Mouse (Mus musculus) urinary bladder, postnatal 14 days (tissue): ENCODE measurements around the gene Pkm.

ENCODE experiments used
- DNase-seq: peaks from one replicate; pipeline ENCODE4 v3.0.0; 2021; ENCODE audit warnings: low spot score

Pkm gene

DNA sequence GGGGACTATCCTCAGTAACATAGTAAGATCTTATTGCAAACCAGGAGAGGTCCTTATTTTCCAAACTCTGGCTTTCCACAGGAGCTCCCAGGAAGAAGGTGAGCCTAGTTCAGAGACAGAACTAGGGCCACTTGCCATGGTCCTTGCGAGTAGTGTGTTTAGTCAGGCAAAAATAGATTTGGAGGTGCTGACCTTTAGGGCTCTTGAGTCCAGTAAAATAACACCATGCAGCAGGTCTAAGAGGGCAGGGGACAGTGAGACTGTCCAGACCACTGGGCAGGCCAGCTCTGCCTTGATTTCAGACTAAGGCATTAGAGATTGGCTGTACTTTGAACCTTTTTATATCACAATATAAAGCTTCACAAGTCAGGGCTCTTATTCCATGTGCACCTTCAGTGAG is 10.6 kb downstream of the Pkm start:
- DNase-seq: no peak

DNA sequence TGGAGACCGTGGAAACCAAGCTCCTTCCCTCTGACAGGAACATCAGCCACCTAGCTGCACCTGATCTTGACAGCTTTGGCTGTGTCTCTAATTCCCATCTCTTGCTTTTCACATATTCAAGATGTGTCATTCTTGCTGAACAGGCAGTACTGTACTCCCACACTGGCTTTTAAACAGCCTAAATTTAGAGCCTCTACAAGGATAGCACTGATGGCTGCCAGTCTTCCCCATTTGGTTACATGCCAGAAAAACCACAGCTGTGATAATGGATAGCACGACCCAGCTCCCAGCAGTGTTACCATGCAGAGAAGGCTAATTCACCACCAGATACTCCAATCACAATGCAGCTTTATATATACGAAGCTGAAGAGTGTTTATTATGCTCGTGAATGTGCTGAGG is 11.1 kb downstream of the Pkm start:
- no peak for DNase-seq

DNA sequence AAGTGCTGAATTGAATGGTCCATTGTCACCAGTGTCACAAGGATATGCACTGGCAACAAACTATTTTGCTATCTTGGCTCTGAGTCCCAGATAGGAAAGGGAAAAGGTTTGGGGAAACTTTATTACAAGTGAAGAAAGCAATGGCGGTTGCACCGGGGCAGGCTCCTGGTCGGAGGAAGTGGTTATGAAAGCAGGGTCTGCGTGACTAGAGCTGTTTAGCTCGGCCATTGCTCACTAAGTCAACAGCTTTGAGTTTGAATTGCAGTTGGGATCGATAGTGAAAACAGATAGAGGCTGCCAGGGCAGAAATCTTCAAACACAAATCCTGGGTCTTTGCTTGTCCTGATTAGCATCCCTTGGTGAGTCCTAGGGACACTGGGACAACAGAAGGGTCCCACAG is 11.7 kb downstream of the Pkm start:
- DNase-seq: peak; percentile 31

DNA sequence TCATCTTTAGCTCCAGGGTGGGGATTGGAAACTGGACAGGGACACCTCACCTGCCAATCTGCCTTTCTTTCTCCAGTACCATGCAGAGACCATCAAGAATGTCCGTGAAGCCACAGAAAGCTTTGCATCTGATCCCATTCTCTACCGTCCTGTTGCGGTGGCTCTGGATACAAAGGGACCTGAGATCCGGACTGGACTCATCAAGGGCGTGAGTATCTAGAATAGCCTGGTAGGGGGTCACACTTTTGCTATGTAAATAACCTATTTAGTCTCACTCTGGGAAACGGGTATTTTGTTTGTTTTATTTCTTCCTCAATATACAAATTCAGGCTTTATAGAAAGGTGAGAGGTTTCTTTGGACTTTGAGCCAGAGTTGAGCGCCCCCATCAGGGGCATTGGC is 12.3 kb downstream of the Pkm start:
- DNase-seq: no peak

DNA sequence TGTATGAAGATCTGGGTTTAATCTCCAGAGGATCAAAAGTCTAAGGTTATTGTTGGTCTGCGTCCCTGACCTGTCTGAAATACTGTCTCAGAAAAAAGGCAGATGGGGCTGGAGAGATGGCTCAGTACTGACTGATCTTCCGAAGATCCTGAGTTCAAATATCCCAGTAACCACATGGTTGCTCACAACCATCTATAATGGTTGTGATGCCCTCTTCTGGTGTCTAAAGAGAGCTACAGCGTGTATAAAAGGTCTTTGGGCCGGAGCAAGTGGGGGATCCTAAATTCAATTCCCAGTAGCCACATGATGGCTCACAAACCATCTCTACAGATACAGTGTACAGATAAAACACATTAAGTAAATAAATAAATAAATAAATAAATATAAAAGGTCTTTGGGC is 13.0 kb downstream of the Pkm start:
- DNase-seq: no peak

DNA sequence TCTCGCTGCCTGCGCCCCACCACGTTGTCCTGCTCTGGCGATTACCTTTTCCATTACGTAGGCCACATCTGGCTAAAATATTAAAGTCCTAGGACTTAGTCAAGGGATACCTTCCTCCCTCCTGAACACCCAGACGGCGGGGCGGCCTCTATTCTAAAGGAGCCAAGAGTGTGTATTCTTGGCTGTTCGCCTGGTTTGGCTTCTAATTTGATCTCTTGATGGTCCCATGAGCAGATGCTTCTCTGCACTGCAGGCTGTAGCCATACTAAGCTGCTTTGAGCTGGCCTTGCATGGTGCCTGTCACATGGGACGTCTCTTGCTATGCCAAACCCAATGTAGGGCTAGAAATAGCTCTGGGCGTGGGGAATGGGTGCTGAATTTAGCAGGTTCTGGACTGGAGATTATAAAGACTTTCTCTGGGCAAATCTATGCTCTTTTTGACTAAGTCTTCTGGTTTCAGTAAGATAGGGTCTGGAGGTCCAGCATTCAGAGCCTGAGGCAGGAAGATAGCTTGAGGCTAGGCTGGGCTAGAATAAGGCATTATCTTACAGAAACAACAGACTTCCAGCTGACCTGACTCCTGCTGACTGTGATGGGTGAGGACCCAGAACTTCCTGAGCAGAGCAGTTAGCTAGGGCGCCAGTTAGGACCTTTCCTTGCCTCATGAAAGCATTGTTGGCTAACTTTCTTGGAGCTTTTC is 16.2 kb downstream of the Pkm start:
- DNase-seq: no peak

DNA sequence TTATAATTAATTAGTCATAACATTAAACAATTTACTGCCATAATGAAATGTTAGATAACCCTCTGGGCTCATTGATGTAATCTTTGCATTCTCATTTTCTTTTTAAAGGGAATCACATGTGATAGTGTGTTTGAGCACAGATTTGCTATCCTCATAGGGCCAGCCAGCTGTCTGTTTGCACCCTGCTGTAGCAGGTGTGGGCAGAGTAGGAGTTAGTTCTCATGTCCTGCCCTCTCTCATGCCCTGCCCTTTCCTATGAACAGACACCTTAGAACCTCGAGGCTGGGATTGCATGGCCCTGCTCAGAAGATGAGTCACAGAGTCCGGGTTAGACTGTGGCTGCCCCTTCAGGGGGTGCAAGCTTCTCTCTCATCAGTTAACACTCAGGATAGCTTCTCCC is 17.3 kb downstream of the Pkm start:
- DNase-seq: no peak

DNA sequence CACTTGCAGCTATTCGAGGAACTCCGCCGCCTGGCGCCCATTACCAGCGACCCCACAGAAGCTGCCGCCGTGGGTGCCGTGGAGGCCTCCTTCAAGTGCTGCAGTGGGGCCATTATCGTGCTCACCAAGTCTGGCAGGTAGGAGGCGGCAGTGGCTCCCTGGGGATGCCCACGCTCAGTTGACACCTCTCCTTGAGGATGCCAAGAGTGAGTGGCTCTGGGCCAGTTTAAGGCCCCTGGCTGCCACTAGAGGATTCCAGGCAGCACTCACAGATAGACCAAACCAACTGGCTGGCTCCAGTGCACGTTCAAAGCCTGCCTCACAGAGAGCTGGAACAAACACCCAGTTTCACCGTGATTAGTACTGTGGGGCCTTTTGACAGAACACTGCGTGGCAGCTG is 19.4 kb downstream of the Pkm start:
- no peak for DNase-seq

DNA sequence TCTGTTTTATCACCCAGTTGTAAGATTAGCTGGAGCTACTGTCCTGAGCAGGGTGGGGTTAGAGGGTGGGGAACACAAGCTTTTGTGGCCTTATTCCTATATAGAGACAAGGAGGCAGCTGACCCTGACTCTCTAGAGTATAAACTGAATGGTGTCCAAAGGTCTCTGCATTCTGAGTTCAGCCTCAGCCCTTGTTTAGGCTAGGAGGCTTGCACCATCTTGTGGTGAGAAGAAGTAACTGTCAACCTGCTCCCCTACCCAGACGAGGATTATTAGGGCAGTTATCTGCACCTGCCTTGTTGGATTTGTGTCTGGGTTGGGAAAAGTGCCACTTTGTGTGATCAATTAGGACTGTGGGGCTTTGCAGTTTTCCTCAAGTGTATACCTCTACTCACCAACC is 22.1 kb downstream of the Pkm start:
- DNase-seq: peak; percentile 33

DNA sequence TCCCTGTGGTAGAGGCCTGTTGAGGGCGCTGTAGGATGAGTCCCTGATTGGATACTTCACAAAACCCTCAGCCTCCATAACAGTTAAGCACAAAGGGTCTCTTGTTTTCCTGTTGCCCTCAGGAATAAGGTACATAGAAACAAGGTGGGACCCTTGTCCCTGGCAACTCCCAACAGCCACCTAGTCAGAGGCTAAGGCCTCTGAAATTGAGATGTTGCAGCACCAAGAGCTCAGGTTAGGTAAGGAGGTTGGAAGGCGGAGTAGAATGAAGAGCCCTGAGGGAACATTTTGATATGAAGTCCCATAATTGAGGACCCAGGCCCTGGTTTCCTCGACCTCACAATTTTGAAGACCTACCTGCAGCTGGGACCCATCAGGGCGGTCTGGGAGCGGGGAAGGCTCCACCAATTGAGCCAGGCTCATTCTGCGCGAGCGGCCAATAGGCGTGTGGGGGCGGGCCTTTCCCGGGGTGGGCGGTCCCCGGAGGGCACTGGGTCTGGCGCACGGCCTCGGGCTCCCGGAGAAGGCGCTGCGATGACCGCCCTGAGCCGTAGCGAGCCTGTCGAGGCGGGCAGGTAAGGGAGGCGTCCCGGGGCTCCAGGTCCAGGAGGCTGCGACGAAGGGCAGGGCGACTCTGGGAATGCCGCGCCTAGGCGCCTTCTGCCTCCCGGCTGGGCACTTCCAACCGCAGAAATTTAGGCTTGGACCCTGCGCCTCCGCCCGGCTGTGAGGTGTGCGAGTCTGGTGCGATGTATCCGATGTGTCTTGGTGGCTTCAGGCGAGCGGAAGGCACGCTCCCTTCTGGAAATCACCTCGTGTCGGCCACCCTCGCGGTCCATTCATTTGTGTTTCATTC is 23.7 kb downstream of the Pkm start, which contains the start of gene Gramd2:
Gramd2 (plus strand) TSS at position 467 of the 856 bp plus-strand sequence.
- DNase-seq: peak; percentile 86

DNA sequence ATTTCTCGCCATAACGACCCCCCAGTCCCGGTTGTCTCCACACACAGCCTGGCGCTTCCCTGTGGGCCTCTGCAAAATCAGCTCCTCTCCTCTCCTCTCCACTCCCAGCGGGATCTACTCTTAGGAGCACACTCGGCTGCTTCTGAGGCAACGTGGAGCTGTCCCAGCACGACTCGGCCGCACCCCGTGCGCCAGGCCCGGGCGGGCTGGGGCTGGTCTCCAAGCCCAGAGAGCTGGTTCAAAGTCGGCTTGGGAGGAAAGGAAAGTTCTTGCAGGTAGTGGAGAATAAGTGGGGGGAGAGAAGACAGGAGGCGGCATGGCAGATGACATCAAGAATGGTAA is 24.3 kb downstream of the Pkm start:
- DNase-seq: peak; percentile 50

DNA sequence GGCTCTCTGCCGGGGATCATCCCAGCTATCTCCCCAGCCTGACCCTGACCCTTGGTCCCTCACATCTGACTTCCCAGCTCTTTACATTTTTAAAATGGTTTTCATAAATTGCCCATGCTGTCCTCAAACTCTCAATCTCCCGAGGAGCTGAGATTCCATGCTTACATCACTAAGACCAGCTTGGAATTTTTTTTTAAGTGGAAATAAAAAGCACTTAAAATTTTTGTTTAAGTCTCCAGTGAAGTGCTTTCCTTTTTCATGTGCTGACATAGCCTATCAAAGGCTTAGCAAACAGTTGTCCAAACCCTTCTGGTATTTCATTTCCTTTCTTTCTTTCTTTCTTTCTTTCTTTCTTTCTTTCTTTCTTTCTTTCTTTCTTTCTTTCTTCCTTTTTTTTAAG is 27.9 kb downstream of the Pkm start:
- DNase-seq: no peak

DNA sequence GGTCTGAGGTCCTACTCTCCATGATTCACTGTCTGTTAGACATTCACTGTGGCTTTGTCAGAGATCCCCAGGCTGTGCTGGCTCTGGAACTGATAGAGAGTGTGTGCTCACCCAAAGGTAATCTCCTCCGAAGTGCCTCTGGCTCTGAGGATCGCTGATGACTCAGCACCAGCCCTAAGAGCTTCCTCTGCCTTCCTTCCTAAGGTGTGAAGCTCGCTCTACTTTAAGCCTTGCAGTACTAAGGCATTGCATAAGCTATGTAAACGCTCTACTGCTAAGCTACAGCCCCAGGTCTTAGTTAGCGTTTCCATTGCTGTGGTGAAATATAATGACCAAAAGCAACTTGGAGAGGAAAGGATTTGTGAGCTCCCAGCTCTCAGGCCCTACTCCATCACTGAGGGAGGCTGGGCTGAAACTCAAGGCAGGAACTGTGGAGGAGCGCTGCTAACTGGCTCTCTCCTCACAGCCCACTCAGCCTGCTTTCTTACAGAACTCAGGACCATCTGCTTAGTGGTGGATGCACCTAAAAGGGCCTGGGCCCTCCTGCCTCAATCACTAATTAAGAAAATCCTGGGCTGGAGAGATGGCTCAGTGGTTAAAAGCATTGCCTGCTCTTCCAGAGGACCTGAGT is 31.4 kb downstream of the Pkm start:
- peak; percentile 28 for DNase-seq

DNA sequence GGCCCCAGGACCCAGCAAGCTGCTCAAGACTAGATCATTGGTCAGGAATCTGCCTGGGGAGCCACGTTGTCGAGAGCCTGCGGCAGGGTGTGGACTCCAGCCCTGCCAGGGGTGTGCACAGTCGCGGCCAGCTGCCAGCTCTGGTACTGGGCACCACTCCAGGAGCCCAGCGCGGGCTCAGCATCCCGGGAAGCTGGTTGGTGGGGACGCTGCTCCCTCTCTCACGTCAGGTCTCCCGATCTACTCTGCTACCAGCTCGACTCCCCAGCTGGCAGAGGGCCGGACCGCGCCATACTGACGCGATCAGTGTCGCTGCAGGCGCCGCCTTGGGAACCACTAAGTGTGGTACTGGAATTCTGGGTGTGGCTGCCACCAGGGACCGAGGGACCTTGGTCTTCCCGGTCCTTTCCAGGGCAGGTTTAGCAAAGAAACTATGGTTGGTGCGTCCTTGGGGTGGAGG is 35.5 kb downstream of the Pkm start:
- peak; percentile 85 for DNase-seq

DNA sequence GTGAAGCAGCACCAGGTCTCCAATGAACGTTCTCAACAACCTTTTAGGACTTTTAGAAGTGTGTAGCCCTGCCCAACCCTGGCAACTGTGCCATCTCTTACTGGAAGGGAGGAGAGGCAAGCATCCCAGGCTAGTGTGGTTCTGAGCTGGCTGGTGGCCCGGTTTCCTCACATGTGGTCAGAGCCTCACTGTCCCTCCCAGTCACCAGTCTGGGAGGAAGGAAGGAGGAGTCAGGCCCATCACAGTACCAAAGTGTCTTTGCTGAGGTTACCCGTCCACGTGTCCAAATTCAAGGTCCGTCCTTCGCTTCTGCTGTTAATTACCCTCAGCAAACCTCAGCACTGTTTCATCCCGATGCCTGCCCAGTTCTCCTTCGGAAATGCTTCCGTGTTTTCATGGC is 36.0 kb downstream of the Pkm start:
- DNase-seq: peak; percentile 42

DNA sequence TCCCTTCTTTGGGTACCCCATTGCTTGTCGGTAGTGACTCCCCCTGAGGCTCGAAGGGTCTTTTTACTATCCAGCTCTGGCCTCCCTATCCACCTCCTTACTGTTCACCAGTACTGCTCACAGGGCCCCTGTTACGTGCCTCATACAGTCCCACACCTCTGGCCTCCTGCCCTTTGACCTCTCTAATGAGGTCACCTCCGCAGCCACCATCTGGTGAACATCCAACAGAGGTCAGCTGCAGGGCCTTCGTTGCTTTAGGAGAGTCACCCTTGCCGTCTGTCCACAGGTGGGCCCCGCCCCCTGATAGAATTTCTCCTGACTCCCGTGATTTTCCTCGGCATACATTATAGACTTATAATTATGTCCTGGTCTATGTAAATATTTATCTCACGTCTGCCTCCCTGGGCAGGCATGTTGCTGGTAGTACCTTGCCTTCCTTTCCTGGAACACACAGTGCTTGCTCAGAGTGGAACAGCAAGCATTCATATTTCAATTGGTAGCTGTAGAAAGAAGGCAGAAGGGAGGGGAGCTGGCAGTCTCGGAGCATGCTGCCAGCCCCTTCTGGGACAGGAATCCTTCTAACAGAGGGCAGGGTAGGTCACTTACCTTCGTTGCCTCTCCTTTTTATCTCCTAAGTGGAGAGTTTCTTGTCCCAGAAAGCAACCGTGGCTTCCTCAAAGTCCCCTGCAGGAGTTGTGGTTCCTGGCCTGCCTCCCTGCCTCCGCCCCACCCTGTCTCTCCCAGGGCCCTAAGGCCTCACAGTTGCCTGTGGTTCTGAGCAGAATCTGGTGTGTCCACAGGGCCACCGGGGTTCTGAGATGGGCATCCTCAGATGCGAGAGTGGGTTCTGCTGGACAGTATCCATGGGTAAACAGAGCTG is 38.6 kb downstream of the Pkm start:
- DNase-seq: no peak

DNA sequence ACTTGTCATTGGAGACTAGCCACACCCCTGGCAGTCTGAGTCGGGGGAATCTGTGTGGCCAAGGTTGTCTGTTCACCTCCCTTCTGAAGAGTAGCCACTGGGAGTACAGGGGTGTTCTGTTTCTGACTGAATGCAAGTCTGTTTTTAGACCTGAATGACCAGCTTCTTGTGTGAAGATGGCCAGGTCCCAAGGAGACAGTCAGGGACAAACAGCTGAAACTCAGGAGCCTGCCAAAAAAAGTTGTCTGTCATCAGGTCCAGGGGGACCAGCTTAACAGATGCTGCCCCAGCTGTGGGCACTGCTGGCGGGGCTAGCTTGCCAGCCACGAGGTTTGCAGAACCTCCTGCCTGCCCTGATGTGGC is 39.3 kb downstream of the Pkm start:
- no peak for DNase-seq

DNA sequence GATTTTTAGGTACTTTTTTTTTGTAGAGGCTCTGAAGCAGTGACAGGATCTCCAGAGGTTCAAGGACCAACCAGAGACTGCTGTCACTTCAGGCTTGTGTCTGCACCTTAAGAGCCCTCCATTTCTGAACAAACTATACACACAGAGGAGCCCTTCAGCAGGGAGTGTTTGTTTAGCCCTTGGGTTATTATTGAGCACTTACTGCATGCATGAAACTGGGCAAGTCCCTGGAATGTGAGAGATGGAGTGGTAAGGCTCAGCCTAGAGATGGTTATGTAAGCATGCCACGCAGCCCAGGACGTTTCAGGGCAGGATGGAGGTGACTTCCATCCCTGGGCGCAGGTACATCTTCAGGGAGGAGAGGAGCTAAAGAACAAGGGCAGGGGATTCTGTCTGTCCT is 40.2 kb downstream of the Pkm start:
- DNase-seq: no peak

DNA sequence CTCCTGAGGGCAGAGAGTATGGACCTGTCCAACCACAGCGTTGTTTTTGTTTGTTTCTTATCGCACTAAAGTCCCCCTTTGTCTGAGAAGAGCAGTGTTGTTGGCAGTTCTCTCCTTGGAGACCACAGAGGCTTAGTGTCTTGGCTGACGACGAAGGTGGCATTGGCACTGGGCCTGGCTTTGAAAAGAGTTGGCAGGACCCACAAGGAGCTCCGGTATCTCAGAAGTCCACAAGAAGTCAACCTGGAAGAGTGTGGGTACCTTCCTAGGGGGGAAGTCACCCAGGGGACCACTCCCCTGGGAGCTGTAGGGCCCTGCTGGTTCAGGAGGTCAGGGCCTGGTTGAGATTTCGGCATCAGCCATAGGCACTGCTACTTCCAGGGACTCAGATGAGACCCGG is 44.9 kb downstream of the Pkm start:
- no peak for DNase-seq

DNA sequence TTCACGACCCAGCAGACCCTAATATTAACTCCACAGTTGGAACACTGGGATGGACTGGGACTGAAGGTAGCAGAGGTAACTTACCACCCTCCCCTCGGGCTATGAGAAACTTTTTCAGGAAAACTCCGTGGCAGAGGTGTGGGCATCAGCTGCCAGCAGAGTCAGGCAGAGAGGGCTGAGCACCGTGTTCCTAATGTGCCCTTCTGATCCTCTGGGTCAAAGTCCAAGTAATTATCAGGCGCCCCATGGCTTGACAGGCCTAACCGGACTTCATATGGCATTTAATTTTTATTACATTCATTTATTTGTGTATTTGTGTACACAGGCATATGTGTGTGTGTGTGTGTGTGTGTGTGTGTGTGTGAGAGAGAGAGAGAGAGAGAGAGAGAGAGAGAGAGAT is 46.9 kb downstream of the Pkm start:
- no peak for DNase-seq

DNA sequence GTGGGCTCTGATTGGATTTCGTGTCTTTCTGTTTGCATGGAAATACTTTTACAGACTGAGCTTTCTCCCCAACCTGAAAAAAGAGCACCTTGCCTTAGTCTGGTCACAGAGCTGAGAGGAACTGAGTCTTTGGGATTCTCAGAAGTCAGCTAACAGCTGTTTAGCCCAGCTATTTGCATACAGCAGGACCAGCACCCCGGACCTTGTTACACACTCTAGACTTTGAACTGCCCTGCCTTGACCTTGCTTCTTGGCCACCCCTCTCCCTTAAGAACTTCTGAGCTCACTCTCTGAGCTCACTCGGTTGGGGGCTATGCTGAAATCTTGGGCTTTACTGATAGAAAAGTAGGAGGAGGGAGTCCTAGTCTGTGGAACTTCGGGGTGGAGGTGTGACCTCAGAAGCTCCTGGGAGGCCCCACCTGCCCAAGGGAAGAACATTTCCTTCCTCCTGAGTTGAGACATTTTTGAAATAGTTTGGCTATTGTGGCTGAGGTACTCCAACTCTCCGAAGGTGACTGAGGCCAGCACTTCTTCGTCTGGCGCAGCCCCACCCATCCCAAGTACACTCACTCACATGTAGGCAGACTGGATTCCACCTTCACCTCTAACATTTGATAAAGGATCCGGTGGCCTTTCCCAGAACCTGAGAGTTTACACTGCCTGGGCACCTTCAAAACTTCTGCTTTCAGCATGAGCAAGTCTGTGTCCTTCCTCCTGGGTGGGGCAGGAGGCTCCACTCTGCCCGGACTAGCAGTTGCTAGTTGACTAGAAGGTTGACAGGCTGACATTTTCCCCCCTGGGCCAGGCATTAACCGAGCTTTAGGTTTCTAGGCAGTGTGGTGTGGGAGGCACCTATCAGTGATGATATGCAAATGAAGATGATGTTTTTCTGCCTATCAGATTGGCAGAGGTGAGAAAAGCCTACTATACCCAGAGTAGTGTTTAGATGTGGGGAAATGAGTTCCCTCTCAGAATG is 51.0 kb downstream of the Pkm start:
- DNase-seq: no peak
